ENCODE assay signal across 7 mouse cellular contexts in genomic region chr11:20331027-20331689, GRCm38 (mm10). TPM values are rescaled to one million over a fixed set of nuclear protein-coding genes. Genes with fewer than 3 reads are reported as not detected.
DNase-seq lines count a peak whose midpoint lies in the region; ATAC-seq lines count a peak whose summit lies in the region.

No protein-coding gene starts in this region.

- no peaks in the 10 kb centered on the region for H3K9me3 ChIP-seq in lung, embryonic 16.5 days (ENCODE audit: control insufficient read depth, low read length)
- no peaks in the 10 kb centered on the region for H3K9me3 ChIP-seq in embryonic facial prominence, embryonic 12.5 days
- H3K9me3 ChIP-seq in limb, embryonic 10.5 days (replicated peaks): no peaks in the 10 kb centered on the region
- H3K9me3 ChIP-seq in stomach, embryonic 15.5 days: no peaks in the 10 kb centered on the region

- peak overlapping the region; percentile 68 for H3K4me3 ChIP-seq in lung, embryonic 16.5 days (ENCODE audit: low read length)
- peak overlapping the region; percentile 65 for H3K4me3 ChIP-seq in embryonic facial prominence, embryonic 12.5 days
- peak overlapping the region; percentile 73 for H3K4me3 ChIP-seq in limb, embryonic 10.5 days
- H3K4me3 ChIP-seq in stomach, embryonic 15.5 days (replicated peaks): peak overlapping the region; percentile 75

- peak overlapping the region; percentile 83; the same call in 1 of the 2 replicates for H3K9ac ChIP-seq in lung, embryonic 16.5 days (ENCODE audit: low read length)
- H3K9ac ChIP-seq in embryonic facial prominence, embryonic 12.5 days: no peak overlapping the region
- peak overlapping the region; percentile 73; the same call in 1 of the 2 replicates for H3K9ac ChIP-seq in stomach, embryonic 15.5 days

- DNase-seq in lung, postnatal 36 days: no peak
- DNase-seq in limb, embryonic 10.5 days (ENCODE audit: low spot score): no peak
- no peak for DNase-seq in layer of hippocampus, postnatal 36 days

- H3K4me2 ChIP-seq in lung, embryonic 16.5 days (ENCODE audit: low read depth, low read length): peak overlapping the region; percentile 98
- H3K4me2 ChIP-seq in embryonic facial prominence, embryonic 12.5 days (replicated peaks): peak overlapping the region; percentile 84
- peak overlapping the region; percentile 98 for H3K4me2 ChIP-seq in stomach, embryonic 15.5 days

- WGBS in lung, embryonic 16.5 days: 26% methylated on average over 9 of the region's 9 CpGs
- 20% methylated on average over 9 of the region's 9 CpGs for WGBS in embryonic facial prominence, embryonic 12.5 days
- 51% methylated on average over 9 of the region's 9 CpGs for WGBS in limb, embryonic 10.5 days
- WGBS in stomach, embryonic 15.5 days: 43% methylated on average over 9 of the region's 9 CpGs

- peak overlapping the region; percentile 38 for H3K27ac ChIP-seq in lung, embryonic 16.5 days (ENCODE audit: low read length)
- no peak overlapping the region for H3K27ac ChIP-seq in embryonic facial prominence, embryonic 12.5 days
- 0 out of 2 replicates have a peak overlapping the region, but pooled peaks have one; percentile 92 for H3K27ac ChIP-seq in limb, embryonic 10.5 days
- H3K27ac ChIP-seq in stomach, embryonic 15.5 days: no peak overlapping the region

- no peaks in the 10 kb centered on the region for H3K27me3 ChIP-seq in lung, embryonic 16.5 days (ENCODE audit: control insufficient read depth, insufficient read depth, low read depth, low read length)
- no peaks in the 10 kb centered on the region for H3K27me3 ChIP-seq in embryonic facial prominence, embryonic 12.5 days
- H3K27me3 ChIP-seq in limb, embryonic 10.5 days (ENCODE audit: low read depth, poor library complexity, severe bottlenecking): no peaks in the 10 kb centered on the region
- H3K27me3 ChIP-seq in stomach, embryonic 15.5 days (replicated peaks): no peaks in the 10 kb centered on the region

- peaks cover 16% of the 10 kb centered on the region for H3K4me1 ChIP-seq in lung, embryonic 16.5 days (replicated peaks; ENCODE audit: control insufficient read depth, insufficient read depth, low read length)
- H3K4me1 ChIP-seq in embryonic facial prominence, embryonic 12.5 days: peaks cover 10% of the 10 kb centered on the region; the same call in 1 of the 2 replicates
- peaks cover 26% of the 10 kb centered on the region for H3K4me1 ChIP-seq in limb, embryonic 10.5 days
- peaks cover 6% of the 10 kb centered on the region for H3K4me1 ChIP-seq in stomach, embryonic 15.5 days

- no peak for ATAC-seq in lung, embryonic 16.5 days (ENCODE audit: low read depth)
- ATAC-seq in embryonic facial prominence, embryonic 12.5 days (ENCODE audit: insufficient number of reproducible peaks, insufficient read depth, low FRiP score, low TSS enrichment): no peak
- ATAC-seq in stomach, embryonic 15.5 days (ENCODE audit: insufficient read depth, low FRiP score, low read depth): no peak
- ATAC-seq in megakaryocyte progenitor cell, adult 5-6 weeks (replicated peaks; ENCODE audit: poor library complexity): no peak

- no peaks in the 10 kb centered on the region for H3K36me3 ChIP-seq in lung, embryonic 16.5 days (ENCODE audit: control insufficient read depth, insufficient read depth, low read length)
- no peaks in the 10 kb centered on the region for H3K36me3 ChIP-seq in embryonic facial prominence, embryonic 12.5 days
- H3K36me3 ChIP-seq in limb, embryonic 10.5 days: no peaks in the 10 kb centered on the region
- H3K36me3 ChIP-seq in stomach, embryonic 15.5 days: no peaks in the 10 kb centered on the region

RNA-seq across cellular contexts. Expression of gene Slc1a4, which starts 1.4 kb away (rescaled TPM):
- polyA plus RNA-seq in lung, embryonic 16.5 days (2015; fragmentation: Nextera tagmentation; extraction: Ambion mirVana): 17.9 and 18.2 TPM in 2 replicates
- 17.8 and 18.0 TPM in 2 replicates for polyA plus RNA-seq in embryonic facial prominence, embryonic 12.5 days (2016; fragmentation: Nextera tagmentation; extraction: Ambion mirVana)
- polyA plus RNA-seq in limb, embryonic 10.5 days (2016; fragmentation: Nextera tagmentation; extraction: Ambion mirVana): 11.1 and 11.9 TPM in 2 replicates
- 15.0 and 15.4 TPM in 2 replicates for polyA plus RNA-seq in stomach, embryonic 15.5 days (2015; fragmentation: Nextera tagmentation; extraction: Ambion mirVana)
- total RNA-seq in megakaryocyte progenitor cell, adult 5-6 weeks (2015): 0.29 and 0.52 TPM in 2 replicates
- 0.37 and 0.75 TPM in 2 replicates for total RNA-seq in megakaryocyte progenitor cell, adult 5-6 weeks (2017)
- 10 to 100 TPM; 40.0 to 40.5 TPM for total RNA-seq in layer of hippocampus, postnatal 36 days (2021)

Comparison
In these comparisons a context has a peak if more than half of its experiments do, and no peak if none do; other contexts are left out.
1. H3K27ac ChIP-seq: peak in lung, embryonic 16.5 days (single experiment) and limb, embryonic 10.5 days (single experiment); none in embryonic facial prominence, embryonic 12.5 days (single experiment) and stomach, embryonic 15.5 days (single experiment).
2. Peak in every context shown above with its lines, with median percentiles within 50 percentile points of each other: H3K4me2 ChIP-seq and H3K4me3 ChIP-seq.